Mouse (Mus musculus): ENCODE measurements around the gene Pcsk6. TPM values are rescaled to one million over a fixed set of nuclear protein-coding genes. Genes with fewer than 3 reads are reported as not detected.

Pcsk6 gene
- total RNA-seq, 4 experiments from 2014 or later: 10.7 to 18.4 (median 14.7) TPM

DNA sequence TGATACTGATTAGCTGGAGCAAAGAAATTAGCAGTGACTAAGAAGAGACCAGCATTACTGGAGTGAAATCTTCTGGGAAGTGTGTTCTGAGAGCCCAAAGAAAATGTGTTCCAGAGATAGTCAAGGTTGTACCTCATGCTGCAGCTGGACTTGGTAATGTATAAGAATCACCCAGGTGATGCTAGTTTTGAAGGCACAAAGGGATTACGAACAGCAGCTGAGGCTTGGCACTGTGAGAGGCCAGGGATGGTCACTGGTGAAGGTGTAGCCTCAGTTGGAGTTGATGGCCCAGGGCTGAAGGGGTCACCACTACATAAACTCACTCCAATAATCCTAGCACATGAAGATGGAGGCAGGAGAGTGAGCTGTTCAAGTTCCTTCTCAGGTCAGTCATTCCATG is 197.2 kb downstream of the Pcsk6 start, which contains the start of gene Snrpa1:
TSS of gene Snrpa1 (plus strand) at position 301 of the 400 bp plus-strand sequence.
- no peak for DNase-seq

DNA sequence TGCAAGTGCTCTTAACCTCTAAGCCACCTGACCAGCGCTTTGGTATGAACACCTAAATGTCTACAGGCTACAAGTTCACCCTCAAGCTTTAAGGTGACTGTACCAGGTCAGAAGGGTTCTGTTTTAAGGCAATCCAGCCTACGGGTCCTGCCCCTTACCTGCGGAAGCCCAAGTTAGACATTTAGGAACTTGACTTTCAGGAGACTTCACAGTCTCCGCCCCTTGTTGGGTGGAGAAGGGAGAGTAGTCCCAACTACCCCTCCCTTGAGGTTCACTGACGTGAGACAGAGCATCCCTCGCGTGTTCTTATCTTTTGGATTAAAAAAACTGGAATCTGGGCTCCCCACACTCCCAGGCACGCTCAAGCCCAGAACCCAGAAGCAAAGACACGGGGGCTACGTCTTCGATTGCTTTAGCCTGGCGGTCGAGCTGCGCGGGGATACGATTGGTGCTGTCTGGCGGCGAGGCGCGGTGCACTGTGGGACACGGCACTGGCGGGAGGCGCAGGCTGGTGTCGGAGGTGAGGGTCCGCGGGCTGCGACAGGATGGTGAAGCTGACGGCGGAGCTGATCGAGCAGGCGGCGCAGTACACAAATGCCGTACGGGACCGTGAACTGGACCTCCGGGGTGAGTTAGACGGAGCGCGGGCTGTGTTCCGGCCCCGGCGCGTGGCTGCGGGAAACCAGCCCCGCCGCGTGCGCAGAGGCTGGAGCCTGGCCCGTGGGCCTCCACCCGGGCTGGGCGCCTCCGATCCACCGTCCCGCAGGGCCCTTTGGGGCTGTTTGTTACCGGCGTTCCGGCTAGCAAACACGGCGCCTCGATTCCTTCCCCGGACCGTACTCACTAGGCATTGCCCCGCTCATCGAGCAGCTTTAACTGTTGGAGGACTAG is 198.8 kb downstream of the Pcsk6 start:
- DNase-seq: peak; percentile 80

DNA sequence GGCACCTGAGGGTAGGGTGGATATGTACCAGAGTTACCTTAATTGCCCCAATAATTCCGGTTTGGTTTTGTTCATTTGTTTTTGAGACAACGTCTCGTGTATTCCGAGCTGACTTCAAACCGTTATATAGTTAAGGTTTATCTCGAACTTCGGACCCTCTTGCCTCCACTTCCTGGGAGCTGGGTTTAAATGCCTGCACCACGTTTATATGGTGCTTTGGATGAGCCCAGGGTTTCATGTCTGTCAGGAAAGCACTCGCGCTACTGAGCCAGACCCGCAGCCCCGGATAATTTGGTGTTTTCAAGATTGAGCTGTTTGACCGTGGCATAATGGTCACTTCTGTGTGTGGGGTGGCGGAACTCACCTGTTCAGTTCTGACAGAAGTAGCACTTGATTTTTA is 199.5 kb downstream of the Pcsk6 start:
- DNase-seq: no peak

DNA sequence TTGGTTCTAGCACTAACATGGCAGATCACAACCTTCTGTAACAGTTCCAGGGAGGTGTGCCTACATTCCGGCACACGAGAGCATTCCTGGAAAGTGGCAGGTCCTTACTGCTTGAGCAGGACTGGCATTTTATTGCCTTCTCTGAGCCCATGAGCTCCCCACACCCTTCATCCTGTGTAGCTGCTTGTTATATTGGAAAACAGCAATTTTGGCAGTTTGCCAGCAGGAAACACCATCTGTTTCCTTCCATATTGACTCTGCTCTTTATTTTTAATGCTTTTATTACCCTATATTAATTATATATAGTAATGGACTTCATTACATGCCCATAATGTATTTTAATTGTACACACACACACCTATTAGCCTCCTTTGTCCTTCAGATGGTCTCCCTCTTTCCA is 214.9 kb downstream of the Pcsk6 start:
- DNase-seq: no peak

DNA sequence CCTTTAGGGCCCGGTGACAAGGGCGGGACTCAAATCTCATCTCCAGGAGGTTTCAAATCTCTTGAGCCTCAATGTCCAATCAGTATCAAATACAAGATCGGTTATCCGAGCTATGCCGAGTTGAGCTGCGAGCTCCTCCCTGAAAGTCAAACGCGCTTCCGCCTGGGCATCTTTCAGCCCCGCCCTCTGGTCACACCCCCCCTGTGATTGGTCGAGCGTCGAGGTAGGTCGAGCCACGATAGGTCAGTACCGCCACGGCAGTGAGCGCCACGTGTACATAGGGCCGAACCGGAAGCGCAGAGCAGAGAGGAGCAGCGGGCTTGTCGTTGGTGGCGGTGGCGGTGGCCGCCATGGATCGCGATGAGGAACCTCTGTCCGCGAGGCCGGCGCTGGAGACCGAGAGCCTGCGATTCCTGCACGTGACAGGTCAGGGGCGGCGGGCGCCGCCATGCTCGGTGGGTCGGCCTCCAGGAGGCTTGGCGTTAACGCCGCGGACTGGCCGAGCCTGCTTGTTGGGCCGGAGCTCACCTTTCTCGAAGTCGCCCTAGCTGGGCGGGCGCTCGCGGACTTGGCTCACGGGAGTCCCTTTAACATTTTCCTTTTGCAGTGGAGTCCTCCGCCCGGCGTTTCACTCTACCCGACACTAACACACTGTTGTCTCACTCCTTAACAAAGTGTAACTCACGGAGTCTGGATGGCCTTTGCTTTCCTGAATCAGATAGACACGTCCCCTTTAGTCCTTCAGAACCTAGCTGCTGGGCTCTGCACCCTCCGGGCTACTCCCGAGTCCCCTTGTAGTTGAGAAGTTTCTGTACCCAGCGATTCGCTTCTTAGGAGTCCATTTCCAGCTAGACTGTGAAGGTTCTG is 218.1 kb downstream of the Pcsk6 start, which contains the start of gene Selenos:
TSS of gene Selenos (plus strand) at position 286 of the 867 bp plus-strand sequence.
- DNase-seq: peak; percentile 97

DNA sequence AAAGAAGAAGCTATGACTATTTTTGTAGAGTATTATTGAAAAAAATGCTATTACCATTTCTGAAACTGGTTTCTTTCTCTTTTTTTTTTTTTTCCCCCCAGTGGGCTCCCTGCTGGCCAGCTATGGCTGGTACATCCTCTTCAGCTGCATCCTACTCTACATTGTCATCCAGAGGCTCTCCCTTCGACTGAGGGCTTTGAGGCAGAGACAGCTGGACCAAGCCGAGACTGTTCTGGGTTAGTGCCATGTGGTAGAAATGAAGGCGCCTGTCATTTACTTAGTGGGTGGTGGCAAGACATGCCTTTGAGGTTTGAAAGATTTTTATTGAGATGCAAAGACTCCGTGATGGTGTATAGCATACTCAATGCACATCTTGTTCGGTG is 218.7 kb downstream of the Pcsk6 start:
- DNase-seq: no peak

DNA sequence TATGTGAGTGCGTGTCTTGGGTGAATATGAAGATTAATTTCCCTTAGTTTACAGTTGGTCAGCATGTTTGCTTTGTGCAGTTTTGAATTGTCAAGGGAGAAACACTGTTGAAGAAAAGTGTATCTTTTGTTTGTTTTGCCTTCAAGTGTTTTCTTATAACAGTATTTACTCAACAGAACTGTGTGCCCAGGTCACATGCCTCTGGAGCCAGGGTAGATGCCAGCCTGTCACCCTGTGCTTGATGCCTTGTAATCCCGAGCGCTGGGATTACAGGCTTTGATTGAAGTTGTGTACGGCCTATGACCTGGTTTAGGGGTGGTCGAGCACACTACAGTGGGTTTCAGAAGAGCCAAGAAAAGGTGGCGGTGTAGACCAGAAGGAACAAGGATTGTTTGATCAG is 222.2 kb downstream of the Pcsk6 start:
- DNase-seq: no peak

DNA sequence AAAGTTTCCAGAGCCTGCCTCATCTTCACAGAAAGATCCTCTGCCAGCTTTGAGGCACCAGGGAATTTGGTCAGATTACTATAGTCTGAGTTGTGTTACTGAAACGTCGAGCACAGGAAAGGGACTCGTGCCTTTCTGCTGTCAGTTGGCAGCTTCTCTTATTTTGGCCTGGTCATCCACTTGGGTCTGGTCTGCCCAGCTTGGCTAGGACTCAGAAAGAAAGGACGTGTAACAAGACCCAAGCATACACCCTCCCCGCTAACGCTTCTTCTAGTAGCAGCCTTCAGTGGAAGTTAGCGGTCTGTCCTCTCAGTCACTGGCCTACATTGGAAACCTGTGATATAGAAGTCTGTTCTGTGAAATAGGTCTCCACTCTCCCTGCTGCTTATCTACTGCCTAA is 223.0 kb downstream of the Pcsk6 start:
- no peak for DNase-seq

DNA sequence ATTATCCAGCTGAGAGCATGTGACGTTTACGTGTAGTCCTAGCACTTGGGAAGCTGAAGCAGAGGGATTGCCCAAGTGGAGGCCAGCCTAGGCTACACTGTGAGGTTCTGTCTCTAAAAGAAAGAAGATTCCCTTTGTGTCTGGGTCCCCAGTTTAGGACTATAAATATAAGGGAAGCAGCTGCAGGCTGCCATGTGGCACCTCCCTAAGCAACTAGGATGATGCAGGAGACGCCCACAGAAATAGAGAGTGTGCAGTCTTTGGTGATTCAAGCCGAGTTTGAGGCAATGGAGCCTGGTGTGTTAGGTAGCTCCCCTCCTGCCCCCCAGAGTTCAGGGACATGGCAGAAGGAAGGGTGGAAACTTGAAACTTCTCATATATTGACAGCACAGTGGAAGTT is 226.1 kb downstream of the Pcsk6 start:
- DNase-seq: no peak

DNA sequence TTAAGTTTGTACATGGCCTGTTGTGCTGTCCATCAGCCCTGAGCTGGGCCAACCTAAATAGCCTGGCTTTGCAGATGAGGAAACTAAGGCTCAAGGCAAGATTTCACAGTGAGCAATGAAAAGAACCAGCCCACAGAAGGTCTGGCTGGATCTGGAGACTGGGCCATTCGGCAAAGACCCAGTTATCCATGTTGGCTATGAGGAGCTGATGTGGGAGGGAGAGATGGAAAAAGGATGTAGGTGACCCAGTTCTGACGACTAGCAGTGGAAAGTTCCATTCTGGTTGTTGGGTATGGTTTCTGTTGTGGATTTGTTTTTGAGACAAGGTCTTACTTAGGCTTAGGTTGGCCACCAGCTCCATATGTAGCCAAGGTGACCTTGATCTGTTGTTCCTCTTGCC is 226.5 kb downstream of the Pcsk6 start:
- DNase-seq: no peak

DNA sequence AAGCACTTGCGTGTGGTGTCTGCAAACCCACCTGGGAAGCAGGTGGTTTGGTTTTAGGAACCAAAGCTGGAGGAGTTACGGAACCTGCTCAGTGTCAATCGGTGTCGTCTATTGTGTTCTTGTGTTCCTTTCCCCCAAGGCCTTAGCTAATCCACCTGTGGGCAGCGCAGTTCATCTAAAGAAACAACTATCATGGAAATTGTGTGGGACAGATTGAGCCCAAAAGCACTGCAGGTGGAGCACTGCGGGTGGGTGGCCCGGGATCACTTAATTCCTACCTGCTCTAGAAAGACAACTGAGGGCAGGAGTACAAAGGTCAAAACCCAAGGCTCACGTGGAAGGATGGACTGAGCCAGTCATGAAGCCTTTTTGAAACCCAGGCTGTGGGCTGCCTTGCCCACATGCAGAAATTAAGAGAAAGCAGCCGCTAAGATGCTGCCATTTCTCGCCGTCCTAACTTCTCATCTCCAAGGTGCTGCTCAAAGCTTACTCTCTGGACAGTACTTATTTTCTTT is 229.2 kb downstream of the Pcsk6 start:
- DNase-seq: no peak

DNA sequence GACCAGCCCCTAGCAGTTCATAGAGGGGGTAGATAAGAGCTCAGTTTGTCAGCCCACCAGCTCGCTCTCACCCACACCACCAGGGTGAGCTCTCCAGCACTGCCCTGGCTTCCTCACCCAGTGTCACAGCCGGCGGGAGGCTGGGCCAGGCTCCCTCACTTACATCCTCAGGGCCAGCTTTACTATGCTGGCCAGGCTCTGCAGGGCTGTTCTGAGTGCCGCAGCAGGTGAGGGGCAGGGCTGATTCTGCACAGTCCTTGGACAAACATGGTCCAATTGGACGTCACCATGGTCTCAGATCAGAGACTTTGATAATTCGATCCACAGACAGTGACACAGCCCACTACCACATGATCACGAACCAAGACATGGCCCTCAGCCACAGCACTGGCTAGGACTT is 230.0 kb downstream of the Pcsk6 start:
- DNase-seq: no peak

DNA sequence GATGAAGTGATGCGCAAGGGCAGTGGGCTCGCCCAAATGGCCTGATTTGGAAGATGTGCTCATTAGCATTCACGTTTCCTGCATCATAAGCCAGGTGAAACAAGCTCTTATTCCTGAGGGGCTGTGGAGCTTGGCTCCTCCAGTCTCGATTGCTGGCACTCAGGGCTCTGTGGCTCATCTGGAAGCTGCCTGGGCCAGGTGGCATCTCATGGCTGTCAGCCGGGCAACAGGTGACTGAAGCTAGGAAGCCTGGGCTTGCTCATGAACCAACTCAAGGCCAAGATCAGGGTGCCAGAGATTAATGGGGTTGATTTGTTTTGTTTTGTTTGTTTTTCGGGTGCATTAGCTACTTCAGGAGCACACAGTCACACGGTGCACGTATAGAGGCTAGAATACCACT is 231.1 kb downstream of the Pcsk6 start:
- no peak for DNase-seq

DNA sequence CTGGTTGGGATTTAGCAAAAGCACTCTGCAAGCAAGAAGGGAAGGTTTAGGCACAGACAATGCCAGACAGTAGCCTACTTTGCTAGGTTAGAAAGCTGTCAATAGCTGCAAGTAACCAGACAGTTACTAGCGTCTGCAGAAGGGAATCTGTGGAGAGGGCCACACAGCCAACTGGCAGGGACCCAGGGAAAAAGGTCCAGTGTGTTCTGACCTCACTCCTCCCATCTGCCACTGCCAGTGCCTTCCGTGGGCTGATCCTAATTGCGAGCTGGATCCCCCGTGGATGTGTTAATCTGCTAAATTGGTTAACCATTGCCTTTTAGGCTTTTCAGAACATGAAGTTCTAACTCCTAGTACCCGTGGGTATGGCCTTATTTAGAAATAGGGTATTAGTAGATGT is 232.6 kb downstream of the Pcsk6 start:
- DNase-seq: no peak

DNA sequence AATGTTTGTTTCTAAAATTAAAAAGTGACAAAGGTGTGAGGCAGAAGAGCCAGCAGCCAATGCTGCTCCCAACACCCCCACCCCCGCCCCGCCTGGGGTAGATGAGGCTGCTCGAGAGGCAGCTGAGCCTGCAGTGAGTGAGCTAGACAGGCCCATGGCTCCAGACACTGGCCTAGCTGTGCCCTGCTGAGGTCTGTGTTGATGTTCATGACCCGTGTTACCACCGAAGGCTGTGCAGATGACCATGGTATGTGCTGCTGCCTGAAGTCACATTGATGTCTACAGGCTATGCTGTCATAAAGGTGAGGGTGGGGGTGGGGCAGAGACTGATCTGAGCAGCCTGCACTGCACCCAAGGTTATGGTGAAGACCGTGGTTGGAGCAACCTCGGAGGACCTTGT is 237.3 kb downstream of the Pcsk6 start:
- DNase-seq: no peak

Other genes with a start within 250 kb of the Pcsk6 start
- 10 to 100 TPM; 17.5 to 21.3 (median 18.7) TPM for gene Tarsl2, start 216.8 kb upstream of the Pcsk6 start, total RNA-seq (2022)
- gene Tm2d3, start 170.6 kb upstream of the Pcsk6 start, total RNA-seq (2022): 10 to 100 TPM; 66.8 to 77.9 (median 68.9) TPM
- not detected for gene Gm45213, start 181.9 kb downstream of the Pcsk6 start, total RNA-seq (2022)
- gene Snrpa1, start 197.3 kb downstream of the Pcsk6 start, total RNA-seq (2022): 10 to 100 TPM; 30.4 to 43.3 (median 34.4) TPM
- gene Selenos, start 217.9 kb downstream of the Pcsk6 start, total RNA-seq (2022): 100 to 1,000 TPM in 3 of 4 experiments, 10 to 100 TPM in 1; 94.9 to 132 (median 113) TPM
- 10 to 100 TPM; 13.8 to 15.8 (median 15.0) TPM for gene Chsy1, start 247.8 kb downstream of the Pcsk6 start, total RNA-seq (2022)